Mouse (Mus musculus) E14TG2a.4 (cell line): ENCODE measurements around the gene Eng.

ENCODE experiments used
- CTCF ChIP-seq: conservative IDR thresholded peaks from 2 replicates; pipeline ENCODE4 v1.5.1; 2014; ENCODE audit warnings: low read length
- NANOG ChIP-seq: IDR thresholded peaks from 2 replicates; pipeline ENCODE4 v1.6.1; 2014; ENCODE audit warnings: borderline replicate concordance, low read length, mixed read lengths

GRCm38 (mm10) chr2:32680051-32680451 lies 33.7 kb downstream of the Eng start:
- TF ChIP-seq CTCF: no peak
- TF ChIP-seq NANOG: no peak
